Mouse (Mus musculus): ENCODE measurements around the gene Olfr874.
"Not testable (repeated sequence)": the region's sequence is repeated elsewhere in the genome, so short reads cannot be mapped to it uniquely, and the experiment has no call there.

Gene Olfr874

GRCm38 (mm10) chr9:37744806-37745205, at the start of gene Olfr874:
Olfr874 (plus strand) TSS chr9:37745106.
- DNase-seq (ENCODE audit: low spot score in 2 of 2): no peak

- DNase-seq (ENCODE audit: low spot score in 2 of 2): no peak
Measured at GRCm38 (mm10) chr9:37716150-37716549, 28.8 kb upstream of the Olfr874 start, which contains the start of gene Olfr160. Olfr160 (minus strand) TSS chr9:37716250.

DNA sequence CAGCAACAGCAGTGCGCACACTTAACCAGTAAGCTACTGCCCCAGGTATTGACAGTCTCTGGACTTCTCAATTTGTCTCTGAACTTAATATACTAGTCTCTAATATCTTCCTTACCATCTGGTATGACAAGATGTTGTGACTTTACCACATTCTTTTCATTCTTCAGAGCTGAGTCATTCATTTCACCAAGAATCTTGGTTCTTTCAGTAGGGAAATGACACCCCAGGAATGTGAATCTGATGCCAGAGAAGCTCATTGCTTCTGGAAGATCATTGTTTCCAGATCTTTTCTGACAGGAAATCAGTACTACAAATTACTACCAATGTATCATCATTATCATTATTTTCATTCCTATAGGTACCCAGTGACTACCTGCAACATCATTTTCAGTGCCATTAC, 10.6 kb upstream of the Olfr874 start:
- no peak for DNase-seq (ENCODE audit: low spot score in 2 of 2)

GRCm38 (mm10) chr9:37750319-37751075, 5.6 kb downstream of the Olfr874 start:
- no peak for DNase-seq (ENCODE audit: low spot score in 2 of 2)

DNA sequence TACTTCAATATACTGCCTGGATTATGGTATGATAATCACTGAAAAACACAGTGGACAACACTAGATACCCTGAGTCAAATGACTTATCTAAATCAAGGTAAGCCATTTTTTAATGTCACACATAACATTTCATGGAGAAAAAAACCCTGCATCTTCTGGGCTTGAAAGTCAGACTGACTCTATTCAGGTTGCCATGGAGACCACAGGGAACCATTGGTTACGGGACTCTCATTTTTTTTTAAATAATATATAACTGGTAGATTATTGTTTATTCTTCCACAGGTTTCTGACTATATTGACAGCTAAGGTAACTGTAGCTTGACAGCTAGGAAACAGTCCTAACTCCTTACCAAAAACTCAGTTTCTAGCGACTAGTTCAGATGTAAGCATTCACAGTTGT, 6.6 kb downstream of the Olfr874 start:
- no peak for DNase-seq (ENCODE audit: low spot score in 2 of 2)

DNA sequence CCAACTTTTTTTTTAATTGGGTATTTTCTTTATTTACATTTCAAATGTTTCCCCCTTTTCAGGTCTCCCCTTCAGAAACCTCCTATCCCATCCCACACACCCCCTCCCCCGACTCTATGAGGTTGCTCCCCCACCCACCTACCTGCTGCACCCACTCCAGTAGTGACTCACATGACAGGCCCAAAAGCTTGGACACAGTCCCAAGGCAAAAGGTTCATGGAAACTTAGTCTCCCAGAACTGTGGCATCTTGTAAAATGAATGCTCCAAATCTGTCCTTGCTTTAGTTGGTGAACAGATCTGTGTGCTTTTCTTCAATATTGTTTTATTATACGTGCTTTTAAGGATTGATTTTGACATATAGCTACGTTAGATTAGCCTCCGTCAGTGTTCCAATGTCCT, 7.1 kb downstream of the Olfr874 start:
- no peak for DNase-seq (ENCODE audit: low spot score in 2 of 2)

GRCm38 (mm10) chr9:37761728-37762127, 16.8 kb downstream of the Olfr874 start:
- no peak for DNase-seq (ENCODE audit: low spot score in 2 of 2)

DNA sequence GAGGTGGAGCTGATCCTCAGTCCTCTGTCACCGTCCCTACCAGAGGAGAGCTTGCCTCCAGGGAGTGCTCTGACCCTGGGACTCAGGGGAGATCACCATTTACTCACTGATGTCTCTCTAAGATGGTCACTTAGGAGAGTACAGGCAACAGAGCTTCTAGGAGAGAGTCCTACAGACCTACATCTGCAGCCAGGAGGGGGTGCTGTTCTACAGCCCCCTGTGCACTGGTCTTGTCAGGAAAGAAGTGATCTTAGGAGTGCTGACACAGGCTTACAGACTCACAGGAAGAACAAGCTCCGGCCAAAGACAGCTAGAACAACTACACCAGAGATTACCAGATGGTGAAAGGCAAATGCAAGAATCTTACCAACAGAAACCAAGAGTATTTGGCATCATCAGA, 17.6 kb downstream of the Olfr874 start:
- no peak for DNase-seq (ENCODE audit: low spot score in 2 of 2)

DNA sequence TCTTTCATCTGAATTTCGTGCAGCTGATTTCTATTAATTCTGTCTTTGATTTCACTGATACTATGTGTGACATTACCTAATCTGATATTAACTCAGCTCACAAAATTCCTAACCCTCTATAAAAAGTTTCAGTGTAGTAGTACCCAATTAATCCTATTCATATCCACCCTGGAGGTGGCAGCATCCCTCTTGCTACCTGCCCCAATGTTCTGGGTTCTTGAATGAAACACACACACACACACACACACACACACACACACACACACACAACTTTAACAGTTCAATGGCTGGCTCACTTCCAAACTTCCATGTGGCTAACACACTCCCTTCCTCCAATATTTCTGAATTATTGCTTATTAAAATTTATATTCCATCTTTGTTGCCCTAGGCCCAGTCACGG, 25.8 kb downstream of the Olfr874 start:
- DNase-seq (ENCODE audit: low spot score in 2 of 2): no peak

DNA sequence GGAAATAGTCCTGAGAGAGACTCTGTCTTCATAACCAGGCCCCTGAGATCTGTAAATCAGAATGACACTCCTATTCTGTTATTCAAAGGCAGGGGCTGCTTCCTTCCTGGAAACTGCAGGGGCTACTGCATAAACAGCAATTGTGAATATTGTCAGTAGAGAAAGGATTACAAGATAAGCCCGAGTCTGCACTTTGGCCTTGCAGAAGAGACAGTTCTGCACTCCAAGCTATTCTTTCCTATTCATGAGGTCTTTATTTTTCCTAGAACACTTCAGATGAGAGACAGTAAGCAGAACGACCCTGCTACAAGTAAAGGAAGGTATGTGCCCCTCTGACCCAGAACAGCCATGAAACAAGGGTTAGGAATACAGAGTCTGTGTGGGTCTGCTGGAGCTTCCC, 26.9 kb downstream of the Olfr874 start, which contains the start of gene Olfr875:
Gene Olfr875, plus strand, starts transcription at position 99 of the 400 bp plus-strand sequence.
- DNase-seq (ENCODE audit: low spot score in 2 of 2): no peak

DNA sequence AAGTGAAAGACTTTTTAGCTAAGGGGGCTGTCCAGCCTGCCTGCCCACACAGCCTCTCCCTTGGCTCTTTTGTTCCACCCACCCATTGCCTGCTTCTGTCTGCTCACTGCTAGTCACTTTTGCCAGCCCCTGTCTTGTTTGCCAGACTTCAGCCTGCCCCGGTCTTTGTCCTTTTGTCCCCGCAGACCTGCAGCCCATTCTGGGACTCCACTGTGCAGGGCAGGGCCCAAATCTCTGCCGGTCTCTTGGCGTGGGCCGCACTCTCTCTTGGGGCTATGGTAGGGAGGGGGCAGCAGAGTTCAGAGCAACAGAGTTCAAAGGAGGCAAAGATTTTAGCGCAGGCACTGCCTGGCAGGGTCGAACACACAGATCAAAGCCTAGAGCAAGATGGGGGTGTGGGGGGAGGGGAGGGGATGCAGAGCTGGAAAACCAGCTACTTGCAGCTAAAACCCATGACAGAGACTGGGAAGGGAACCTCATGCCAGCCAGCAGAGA, 37.9 kb downstream of the Olfr874 start:
- DNase-seq (ENCODE audit: low spot score in 2 of 2): no peak

- DNase-seq (ENCODE audit: low spot score in 2 of 2): not testable (repeated sequence)
Measured at GRCm38 (mm10) chr9:37783394-37784387, 38.8 kb downstream of the Olfr874 start.

GRCm38 (mm10) chr9:37786411-37786810, 41.5 kb downstream of the Olfr874 start:
- no peak for DNase-seq (ENCODE audit: low spot score in 2 of 2)

All from spleen, postnatal 14 days (tissue).